Mouse (Mus musculus) hematopoietic stem cell, adult 5-6 weeks (primary cell): ENCODE data around the gene Lpar6. TPM values are rescaled to one million over a fixed set of nuclear protein-coding genes. Genes with fewer than 3 reads are reported as not detected.
A peak's percentile ranks its signal among the peaks of the same experiment; 100 is the strongest.

ENCODE experiments used
- ATAC-seq, 2 experiments: fragments of 125-278 bp in 1 of 2; replicated peaks in 1 of 2; 2 replicates each; pipeline ENCODE4 v1.8.0; 2016 to 2017; ENCODE audit warnings: inconsistent platforms in 2 of 2, mild to moderate bottlenecking in 2 of 2, moderate number of reproducible peaks in 2 of 2, low read depth in 1 of 2, moderate TSS enrichment in 1 of 2; ENCODE audit not compliant: low FRiP score in 2 of 2, poor library complexity in 2 of 2, severe bottlenecking in 2 of 2, insufficient read depth in 1 of 2, low TSS enrichment in 1 of 2
- total RNA-seq: library from RNA; stranded (forward); fragments of 172-1452, 232-1000 nt; gene quantifications from 2 replicates; pipeline ENCODE4 v1.2.3, GENCODE M21; 2017

The Lpar6 gene
- total RNA-seq, 1 experiment from 2014 or later, result 13.1 TPM

- no peak for ATAC-seq
Measured at GRCm38 (mm10) chr14:73252276-73252675, 14.6 kb downstream of the Lpar6 start.

GRCm38 (mm10) chr14:73253453-73254251 is 16.0 kb downstream of the Lpar6 start:
- no peak for ATAC-seq

- no peak for ATAC-seq
Measured at GRCm38 (mm10) chr14:73254412-73254811, 16.7 kb downstream of the Lpar6 start.

- no peak for ATAC-seq
Measured at GRCm38 (mm10) chr14:73255426-73255970, 17.8 kb downstream of the Lpar6 start.

GRCm38 (mm10) chr14:73257348-73257747 is 19.7 kb downstream of the Lpar6 start:
- ATAC-seq, result no peak

GRCm38 (mm10) chr14:73258181-73258580 is 20.5 kb downstream of the Lpar6 start:
- no peak for ATAC-seq

GRCm38 (mm10) chr14:73262210-73262609 is 24.5 kb downstream of the Lpar6 start:
- ATAC-seq, result no peak

GRCm38 (mm10) chr14:73266166-73266565 is 28.5 kb downstream of the Lpar6 start:
- no peak for ATAC-seq

GRCm38 (mm10) chr14:73271807-73272206 is 34.1 kb downstream of the Lpar6 start:
- no peak for ATAC-seq

GRCm38 (mm10) chr14:73279096-73279495 is 41.4 kb downstream of the Lpar6 start:
- ATAC-seq, result no peak

GRCm38 (mm10) chr14:73280996-73281395 is 43.3 kb downstream of the Lpar6 start:
- ATAC-seq, result no peak

GRCm38 (mm10) chr14:73289915-73290314 is 52.2 kb downstream of the Lpar6 start:
- peak; percentile 22 to 64; a peak in 3 of 4 replicates for ATAC-seq

GRCm38 (mm10) chr14:73292434-73292833 is 54.7 kb downstream of the Lpar6 start:
- no peak for ATAC-seq

Other genes starting within 250 kb of the Lpar6 start
- 18.5 and 21.2 TPM in 2 replicates for gene Cysltr2, start 188.8 kb upstream of the Lpar6 start, total RNA-seq
- 52.1 and 64.2 TPM in 2 replicates for gene Rcbtb2, start 114.9 kb upstream of the Lpar6 start, total RNA-seq
- gene Rb1, start 87.9 kb downstream of the Lpar6 start, total RNA-seq, result 13.5 and 26.6 TPM in 2 replicates
- 901 and 1,019 TPM in 2 replicates for gene Itm2b, start 147.4 kb downstream of the Lpar6 start, total RNA-seq